Mouse (Mus musculus): Measurements from ENCODE around the gene Bora.

DNA sequence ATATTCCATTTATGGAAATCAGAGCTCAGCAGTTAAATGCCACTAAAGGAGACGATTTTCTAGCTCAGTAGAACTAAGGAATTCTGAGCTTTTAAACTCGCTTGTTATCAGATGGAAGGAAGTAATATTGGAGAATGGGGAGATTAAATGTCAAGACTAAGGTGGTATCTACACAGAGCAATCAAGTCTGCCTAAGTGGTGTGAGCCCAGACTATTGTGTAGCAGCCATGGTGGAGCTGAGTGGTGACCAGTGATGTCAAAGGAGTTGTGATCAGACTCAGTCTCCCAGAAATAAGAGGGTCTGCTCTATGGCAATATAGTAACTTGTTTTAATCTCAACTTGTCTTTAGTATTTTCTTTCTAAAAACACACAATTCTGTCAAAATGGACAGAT, 35.1 kb upstream of the Bora start:
- TF ChIP-seq CTCF (conservative IDR thresholded peaks at IDR 0.05; ENCODE audit: low read length): no peak
- no peak for TF ChIP-seq NANOG (IDR thresholded peaks at IDR 0.05; ENCODE audit: borderline replicate concordance, low read length)
